In genomic region chr4:141960037-141960436, GRCm38 (mm10) we compare ENCODE assay signal across 29 mouse cellular contexts. TPM values are rescaled to one million over a fixed set of nuclear protein-coding genes. Genes with fewer than 3 reads are reported as not detected.
DNase-seq lines count a peak whose midpoint lies in the region; ATAC-seq and TF ChIP-seq lines count a peak whose summit lies in the region.
"Had no signal": no experiment of that assay in that cellular context is flagged by ENCODE, and none has a peak within 500 bp of the region (broad histone marks: within the 10 kb centered on the region; RNA-seq: fewer than 3 reads in every experiment).

No protein-coding gene starts in this region.

- H3K27me3 ChIP-seq in testis, adult 2 months (ENCODE audit: control insufficient read depth, insufficient read depth, low read length), result no peaks in the 10 kb centered on the region
- no peaks in the 10 kb centered on the region for H3K27me3 ChIP-seq in kidney, embryonic 16.5 days (ENCODE audit: insufficient read depth, low read length)
- H3K27me3 ChIP-seq: embryonic facial prominence, embryonic 13.5 days; forebrain, embryonic 12.5 days; forebrain, embryonic 15.5 days; heart, embryonic 13.5 days; hindbrain, embryonic 13.5 days; intestine, embryonic 15.5 days had no signal

- peak in 1 of 2 experiments; percentile 7 for DNase-seq in layer of hippocampus, adult 2 months (ENCODE audit: low spot score in 2 of 2)
- DNase-seq in layer of hippocampus, adult 8-10 months (ENCODE audit: low spot score in 2 of 2), result no peak
- DNase-seq in testis, postnatal 10 days (ENCODE audit: low spot score), result no peak
- DNase-seq: adrenal gland, adult 2 months; adrenal gland, postnatal 14 days; cerebellum, adult 18-20 months; cerebellum, adult 9-10 months; cerebellum, postnatal 14 days; embryo, embryonic 11 days; gastrocnemius, adult 2 months; gastrocnemius, postnatal 14 days; heart, adult 2 months; heart, postnatal 14 days had no signal

- no peaks in the 10 kb centered on the region for H3K36me3 ChIP-seq in testis, adult 2 months (ENCODE audit: control insufficient read depth, insufficient read depth, low read length)
- H3K36me3 ChIP-seq in kidney, embryonic 16.5 days (ENCODE audit: insufficient read depth, low read length), result no peaks in the 10 kb centered on the region
- H3K36me3 ChIP-seq: embryonic facial prominence, embryonic 10.5 days; embryonic facial prominence, embryonic 13.5 days; forebrain, embryonic 12.5 days; forebrain, embryonic 15.5 days; hindbrain, embryonic 13.5 days; intestine, embryonic 15.5 days had no signal

- H3K9me3 ChIP-seq in kidney, embryonic 16.5 days (ENCODE audit: low read length), result peaks cover 6% of the 10 kb centered on the region
- H3K9me3 ChIP-seq: heart, embryonic 13.5 days; intestine, embryonic 15.5 days had no signal

- H3K9ac ChIP-seq in kidney, embryonic 16.5 days (replicated peaks; ENCODE audit: low read length), result no peak overlapping the region
- H3K9ac ChIP-seq: embryonic facial prominence, embryonic 13.5 days; forebrain, embryonic 12.5 days; forebrain, embryonic 15.5 days; heart, embryonic 13.5 days; hindbrain, embryonic 13.5 days; intestine, embryonic 15.5 days had no signal

- 84% methylated on average over 8 of the region's 8 CpGs for WGBS in kidney, embryonic 16.5 days

- no peak for TF ChIP-seq POLR2A in testis, adult 2 months (IDR thresholded peaks at IDR 0.05; ENCODE audit: control insufficient read depth, low read depth, low read length)

- no peak overlapping the region for H3K4me3 ChIP-seq in layer of hippocampus, adult 2 months
- H3K4me3 ChIP-seq in testis, adult 2 months (ENCODE audit: control insufficient read depth, low read depth, low read length), result no peak overlapping the region
- no peak overlapping the region for H3K4me3 ChIP-seq in kidney, embryonic 16.5 days (ENCODE audit: low read length)
- H3K4me3 ChIP-seq: embryonic facial prominence, embryonic 10.5 days; embryonic facial prominence, embryonic 13.5 days; erythroblast, embryonic 14.5 days; forebrain, embryonic 12.5 days; forebrain, embryonic 15.5 days; gastrocnemius, adult 2 months; heart, adult 2 months; heart, embryonic 10.5 days; heart, embryonic 13.5 days; hindbrain, embryonic 13.5 days; intestine, embryonic 15.5 days had no signal

- H3K4me2 ChIP-seq in kidney, embryonic 16.5 days (replicated peaks; ENCODE audit: low read depth, low read length), result no peak overlapping the region
- H3K4me2 ChIP-seq: embryonic facial prominence, embryonic 13.5 days; forebrain, embryonic 12.5 days; forebrain, embryonic 15.5 days; heart, embryonic 13.5 days; hindbrain, embryonic 13.5 days; intestine, embryonic 15.5 days had no signal

- peaks cover 9% of the 10 kb centered on the region for H3K4me1 ChIP-seq in testis, adult 2 months (ENCODE audit: control insufficient read depth, insufficient read depth, low read length)
- peaks cover 9% of the 10 kb centered on the region for H3K4me1 ChIP-seq in kidney, embryonic 16.5 days (ENCODE audit: insufficient read depth, low read length)

- H3K27ac ChIP-seq in layer of hippocampus, adult 2 months, result peak overlapping the region; percentile 18; the same call in 1 of the 2 replicates
- H3K27ac ChIP-seq in testis, adult 2 months (ENCODE audit: control insufficient read depth, insufficient read depth, low read depth, low read length), result 0 out of 2 replicates have a peak overlapping the region, but pooled peaks have one; percentile 3
- no peak overlapping the region for H3K27ac ChIP-seq in kidney, embryonic 16.5 days (ENCODE audit: low read length)
- H3K27ac ChIP-seq: embryonic facial prominence, embryonic 10.5 days; embryonic facial prominence, embryonic 13.5 days; forebrain, embryonic 12.5 days; forebrain, embryonic 15.5 days; gastrocnemius, adult 2 months; heart, adult 2 months; heart, embryonic 10.5 days; heart, embryonic 13.5 days; hindbrain, embryonic 13.5 days; intestine, embryonic 15.5 days had no signal

- no peak for TF ChIP-seq CTCF in layer of hippocampus, adult 2 months (conservative IDR thresholded peaks at IDR 0.05)
- TF ChIP-seq CTCF in testis, adult 2 months (IDR thresholded peaks at IDR 0.05; ENCODE audit: control insufficient read depth, insufficient read depth, insufficient replicate concordance, low read depth, low read length), result no peak

- peak; percentile 54 for ATAC-seq in granulocyte monocyte progenitor cell, adult 5-6 weeks (replicated peaks; ENCODE audit: poor library complexity, severe bottlenecking)
- no peak for ATAC-seq in kidney, embryonic 16.5 days (ENCODE audit: low FRiP score, low TSS enrichment)
- ATAC-seq: CD4-positive, CD25-positive, alpha-beta regulatory T cell, adult 4 months; forebrain, embryonic 15.5 days; hindbrain, embryonic 16.5 days; intestine, embryonic 15.5 days had no signal

RNA-seq across cellular contexts. Expression of gene Fhad1, which starts 54.8 kb away (rescaled TPM):
- total RNA-seq in layer of hippocampus, adult 2 months (2021), result 10 to 100 TPM in 1 of 2 experiments, 1 to 10 TPM in 1; 8.8 to 13.0 TPM
- 10 to 100 TPM in 1 of 4 experiments, 1 to 10 TPM in 3; 6.9 to 10.4 (median 9.0) TPM for total RNA-seq in layer of hippocampus, adult 8-10 months (2022)
- polyA plus RNA-seq in testis, adult 2 months (2012; rRNA removed), result 178 and 186 TPM in 2 replicates
- not detected in 2 replicates for total RNA-seq in granulocyte monocyte progenitor cell, adult 5-6 weeks (2014; fragmentation: Nextera tagmentation)
- total RNA-seq in granulocyte monocyte progenitor cell, adult 5-6 weeks (2017), result 0.39 TPM in 1 of 2 replicates, not detected in the other
- 0.74 and 1.0 TPM in 2 replicates for polyA plus RNA-seq in kidney, embryonic 16.5 days (2015; fragmentation: Nextera tagmentation; extraction: Ambion mirVana)
- total RNA-seq: gastrocnemius, adult 2 months; hematopoietic stem cell, adult 5-6 weeks; MEL had no signal
- polyA plus RNA-seq: erythroblast, embryonic 14.5 days had no signal

Comparison
In these comparisons a context has a peak if more than half of its experiments do, and no peak if none do; other contexts are left out.
1. RNA of gene Fhad1, which starts 54.8 kb away (total RNA-seq): 8.8 to 13.0 TPM in layer of hippocampus, adult 2 months and 6.9 to 10.4 TPM in layer of hippocampus, adult 8-10 months; 0.39 TPM in granulocyte monocyte progenitor cell, adult 5-6 weeks; every median in the first group is over 4 times any median in the second.